In genomic region chr11:65806321-65806904, GRCm38 (mm10) we compare ENCODE assay signal across 8 mouse cellular contexts. TPM values are rescaled to one million over a fixed set of nuclear protein-coding genes. Genes with fewer than 3 reads are reported as not detected.
A peak's percentile ranks its signal among the peaks of the same experiment; 100 is the strongest.
DNase-seq lines count a peak whose midpoint lies in the region; ATAC-seq and TF ChIP-seq lines count a peak whose summit lies in the region.

No protein-coding gene starts in this region.

- peak; percentile 26 to 37 for DNase-seq in left cerebral cortex, adult 2 months (ENCODE audit: extremely low spot score in 1 of 2, low spot score in 2 of 2)
- DNase-seq in left cerebral cortex, adult 11 months (ENCODE audit: low spot score) = no peak
- DNase-seq in adrenal gland, postnatal 10 days = peak; percentile 70
- DNase-seq in forebrain, embryonic 14.5 days (ENCODE audit: low spot score) = peak; percentile 38
- DNase-seq in hindbrain, postnatal 0 days (ENCODE audit: low spot score) = peak; percentile 16
- DNase-seq in lung, adult 18-20 months = peak; percentile 70 to 82
- DNase-seq in cerebellum, adult 18-20 months = no peak

- intact Hi-C loops in left cerebral cortex, adult 2 months (cut with DNase I) = loop anchor here (2.0 to 10.0 kb wide), 3 partner anchors 18 to 562 kb away; partner anchors contain the start of gene Map2k4

- peak overlapping the region; percentile 64 for H3K4me2 ChIP-seq in forebrain, embryonic 14.5 days (ENCODE audit: low read length)
- peak overlapping the region; percentile 98 for H3K4me2 ChIP-seq in hindbrain, postnatal 0 days (ENCODE audit: low read depth, low read length)
- H3K4me2 ChIP-seq in neural tube, embryonic 13.5 days = peak overlapping the region; percentile 81

- peaks cover 4% of the 10 kb centered on the region for H3K4me1 ChIP-seq in forebrain, embryonic 14.5 days (ENCODE audit: control insufficient read depth, insufficient read depth, low read length)
- H3K4me1 ChIP-seq in hindbrain, postnatal 0 days (ENCODE audit: insufficient read depth, low read length) = no peaks in the 10 kb centered on the region; the same call in 1 of the 2 replicates
- peaks cover 30% of the 10 kb centered on the region for H3K4me1 ChIP-seq in neural tube, embryonic 13.5 days (replicated peaks)

- peak overlapping the region; percentile 79 for H3K9ac ChIP-seq in forebrain, embryonic 14.5 days (ENCODE audit: low read length)
- peak overlapping the region; percentile 78 for H3K9ac ChIP-seq in hindbrain, postnatal 0 days (replicated peaks; ENCODE audit: low read length)
- peak overlapping the region; percentile 84 for H3K9ac ChIP-seq in neural tube, embryonic 13.5 days

- ATAC-seq in forebrain, embryonic 14.5 days = peak; percentile 10
- ATAC-seq in hindbrain, postnatal 0 days = no peak
- ATAC-seq in neural tube, embryonic 13.5 days (ENCODE audit: low read depth) = no peak; the same call in 1 of the 2 replicates

- H3K27me3 ChIP-seq in forebrain, embryonic 14.5 days (replicated peaks; ENCODE audit: control insufficient read depth, insufficient read depth, low read length) = no peaks in the 10 kb centered on the region
- H3K27me3 ChIP-seq in hindbrain, postnatal 0 days (ENCODE audit: insufficient read depth, low read length) = no peaks in the 10 kb centered on the region
- no peaks in the 10 kb centered on the region for H3K27me3 ChIP-seq in neural tube, embryonic 13.5 days

- no peak for TF ChIP-seq CTCF in left cerebral cortex, adult 2 months (IDR thresholded peaks at IDR 0.05)
- TF ChIP-seq CTCF in hindbrain, postnatal 0 days (IDR thresholded peaks at IDR 0.05; ENCODE audit: low read depth) = no peak

- no peaks in the 10 kb centered on the region for H3K36me3 ChIP-seq in forebrain, embryonic 14.5 days (ENCODE audit: control insufficient read depth, insufficient read depth, low read length)
- H3K36me3 ChIP-seq in hindbrain, postnatal 0 days (ENCODE audit: insufficient read depth, low read length) = no peaks in the 10 kb centered on the region
- no peaks in the 10 kb centered on the region for H3K36me3 ChIP-seq in neural tube, embryonic 13.5 days

- peak overlapping the region; percentile 97 for H3K27ac ChIP-seq in left cerebral cortex, adult 2 months
- H3K27ac ChIP-seq in forebrain, embryonic 14.5 days (ENCODE audit: low read depth, low read length) = no peak overlapping the region
- peak overlapping the region; percentile 56; the same call in 1 of the 2 replicates for H3K27ac ChIP-seq in hindbrain, postnatal 0 days
- peak overlapping the region; percentile 84; the same call in 1 of the 2 replicates for H3K27ac ChIP-seq in neural tube, embryonic 13.5 days (replicated peaks)

- WGBS in forebrain, embryonic 14.5 days = 2% methylated on average over 20 of the region's 20 CpGs
- 1% methylated on average over 20 of the region's 20 CpGs for WGBS in hindbrain, postnatal 0 days
- WGBS in neural tube, embryonic 13.5 days = 3% methylated on average over 20 of the region's 20 CpGs

- no peaks in the 10 kb centered on the region for H3K9me3 ChIP-seq in forebrain, embryonic 14.5 days (replicated peaks; ENCODE audit: control insufficient read depth, low read length)
- H3K9me3 ChIP-seq in hindbrain, postnatal 0 days (ENCODE audit: low read length) = no peaks in the 10 kb centered on the region
- H3K9me3 ChIP-seq in neural tube, embryonic 13.5 days = no peaks in the 10 kb centered on the region

- peak overlapping the region; percentile 96 for H3K4me3 ChIP-seq in left cerebral cortex, adult 2 months
- peak overlapping the region; percentile 86 for H3K4me3 ChIP-seq in forebrain, embryonic 14.5 days (ENCODE audit: low read depth, low read length)
- H3K4me3 ChIP-seq in hindbrain, postnatal 0 days (ENCODE audit: low read length) = peak overlapping the region; percentile 90
- peak overlapping the region; percentile 85 for H3K4me3 ChIP-seq in neural tube, embryonic 13.5 days

RNA-seq across cellular contexts. Expression of gene Zkscan6, which starts 0.6 kb away (rescaled TPM):
- 10 to 100 TPM; 13.1 to 13.4 TPM for total RNA-seq in left cerebral cortex, adult 2 months (2021)
- total RNA-seq in adrenal gland, postnatal 10 days (2021) = 10 to 100 TPM; 10.8 to 12.9 TPM
- polyA plus RNA-seq in forebrain, embryonic 14.5 days (2014; fragmentation: Nextera tagmentation; extraction: Ambion mirVana) = 22.3 and 22.7 TPM in 2 replicates
- total RNA-seq in hindbrain, postnatal 0 days (2014; rRNA removed) = 10.0 and 11.5 TPM in 2 replicates
- 11.1 and 11.8 TPM in 2 replicates for polyA plus RNA-seq in hindbrain, postnatal 0 days (2015; fragmentation: Nextera tagmentation; extraction: Ambion mirVana)
- 19.6 and 20.3 TPM in 2 replicates for polyA plus RNA-seq in neural tube, embryonic 13.5 days (2015; fragmentation: Nextera tagmentation; extraction: Ambion mirVana)

RNA-seq across cellular contexts. Expression of gene Map2k4, which starts 18.3 kb away (rescaled TPM):
- total RNA-seq in left cerebral cortex, adult 2 months (2021) = 100 to 1,000 TPM; 185 to 192 TPM
- total RNA-seq in adrenal gland, postnatal 10 days (2021) = 10 to 100 TPM; 42.7 to 46.4 TPM
- 85.2 and 96.7 TPM in 2 replicates for polyA plus RNA-seq in forebrain, embryonic 14.5 days (2014; fragmentation: Nextera tagmentation; extraction: Ambion mirVana)
- total RNA-seq in hindbrain, postnatal 0 days (2014; rRNA removed) = 116 and 127 TPM in 2 replicates
- polyA plus RNA-seq in hindbrain, postnatal 0 days (2015; fragmentation: Nextera tagmentation; extraction: Ambion mirVana) = 113 and 116 TPM in 2 replicates
- 80.9 and 93.9 TPM in 2 replicates for polyA plus RNA-seq in neural tube, embryonic 13.5 days (2015; fragmentation: Nextera tagmentation; extraction: Ambion mirVana)

Comparison
In these comparisons a context has a peak if more than half of its experiments do, and no peak if none do; other contexts are left out.
1. DNase-seq: peak in left cerebral cortex, adult 2 months (2 of 2), adrenal gland, postnatal 10 days (single experiment), forebrain, embryonic 14.5 days (single experiment), hindbrain, postnatal 0 days (single experiment) and lung, adult 18-20 months (2 of 2); none in left cerebral cortex, adult 11 months (single experiment) and cerebellum, adult 18-20 months (0 of 2).
2. Peak in every context shown above with its lines, with median percentiles within 50 percentile points of each other: H3K4me3 ChIP-seq, H3K4me2 ChIP-seq and H3K9ac ChIP-seq.